Mouse (Mus musculus) heart, embryonic 16.5 days (tissue): ENCODE data around the gene 4930519G04Rik. TPM values are rescaled to one million over a fixed set of nuclear protein-coding genes. Genes with fewer than 3 reads are reported as not detected.
A peak's percentile ranks its signal among the peaks of the same experiment; 100 is the strongest.

Experiments used
- ATAC-seq: fragments of 200-750 bp; cut with Nextera tagmentation; replicated peaks from 2 replicates; pipeline ENCODE4 v1.8.0; 2017; ENCODE audit warnings: moderate number of reproducible peaks; ENCODE audit not compliant: insufficient read depth, low FRiP score; ENCODE audit errors: extremely low read depth
- H3K27ac ChIP-seq: fragments of 300-500 bp; sonication (generic); 2 replicates; pipeline ENCODE4 v1.5.1; 2014; ENCODE audit warnings: mild to moderate bottlenecking, low read length, control low read depth, moderate library complexity
- H3K27me3 ChIP-seq: fragments of 300-500 bp; sonication (generic); 2 replicates; pipeline ENCODE4 v1.6.1; 2014; ENCODE audit warnings: low read length, mixed read lengths; ENCODE audit not compliant: control insufficient read depth, insufficient read depth
- H3K36me3 ChIP-seq: fragments of 300-500 bp; sonication (generic); 2 replicates; pipeline ENCODE4 v1.6.1; 2014; ENCODE audit not compliant: control insufficient read depth, insufficient read depth
- H3K4me1 ChIP-seq: fragments of 300-500 bp; sonication (generic); 2 replicates; pipeline ENCODE4 v1.6.1; 2014; ENCODE audit warnings: low read length, mixed read lengths; ENCODE audit not compliant: control insufficient read depth, insufficient read depth
- H3K4me2 ChIP-seq: fragments of 300-500 bp; sonication (generic); 2 replicates; pipeline ENCODE4 v1.6.1; 2014; ENCODE audit warnings: low read depth, mild to moderate bottlenecking, control low read depth, low read length
- H3K4me3 ChIP-seq: fragments of 300-500 bp; sonication (generic); 2 replicates; pipeline ENCODE4 v1.5.1; 2014; ENCODE audit warnings: mild to moderate bottlenecking, control low read depth, low read length
- H3K9ac ChIP-seq: fragments of 300-500 bp; sonication (generic); 2 replicates; pipeline ENCODE4 v1.6.1; 2014; ENCODE audit warnings: low read length, control low read depth
- H3K9me3 ChIP-seq: fragments of 300-500 bp; sonication (generic); replicated peaks from 2 replicates; pipeline ENCODE4 v1.6.1; 2016; ENCODE audit warnings: low read length; ENCODE audit not compliant: control insufficient read depth
- WGBS: fragments of 180-500 bp; shearing (Covaris S2); extraction: QIAGEN DNeasy Blood & Tissue Kit; methylation state at CpG from one replicate; pipeline ENCODE4 v1.1.7; 2014; 5-methylcytosine and 5-hydroxymethylcytosine counted together
- polyA plus RNA-seq: library from polyadenylated mRNA; unstranded; fragments of >200 nt; fragmentation: Nextera tagmentation; extraction: Ambion mirVana; gene quantifications from 2 replicates; pipeline ENCODE4 v1.2.1, GENCODE M21; 2015

Gene 4930519G04Rik
- polyA plus RNA-seq, 1 experiment from 2014 or later = not detected

DNA sequence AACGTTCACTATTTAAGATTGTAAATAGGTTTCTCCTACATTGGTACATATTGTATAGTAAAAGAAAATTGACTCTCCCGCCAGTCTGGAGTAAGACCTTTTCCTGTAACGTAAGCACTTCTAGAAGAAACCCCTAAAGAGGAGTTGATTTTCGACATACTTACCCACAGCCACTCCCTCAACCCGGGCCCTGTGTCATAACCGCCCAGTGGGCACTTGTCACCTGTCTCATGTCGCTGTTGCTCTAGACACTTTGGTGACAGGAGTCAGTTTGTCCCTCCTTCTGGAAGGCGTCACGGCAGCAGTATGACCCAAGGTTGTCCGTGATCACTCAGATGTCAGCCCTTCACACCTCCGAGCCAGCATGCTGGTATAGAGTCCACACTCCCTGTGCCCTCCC is 29.6 kb downstream of the 4930519G04Rik start:
- no peak overlapping the region for H3K4me2 ChIP-seq
- H3K4me1 ChIP-seq = no peaks in the 10 kb centered on the region
- H3K9ac ChIP-seq = no peak overlapping the region
- no peak overlapping the region for H3K4me3 ChIP-seq
- peaks cover 2% of the 10 kb centered on the region; the same call in 1 of the 2 replicates for H3K27me3 ChIP-seq
- no peaks in the 10 kb centered on the region for H3K36me3 ChIP-seq
- no peak overlapping the region for H3K27ac ChIP-seq
- WGBS = 67% methylated on average over 11 of the region's 11 CpGs
- no peaks in the 10 kb centered on the region for H3K9me3 ChIP-seq
- no peak for ATAC-seq

DNA sequence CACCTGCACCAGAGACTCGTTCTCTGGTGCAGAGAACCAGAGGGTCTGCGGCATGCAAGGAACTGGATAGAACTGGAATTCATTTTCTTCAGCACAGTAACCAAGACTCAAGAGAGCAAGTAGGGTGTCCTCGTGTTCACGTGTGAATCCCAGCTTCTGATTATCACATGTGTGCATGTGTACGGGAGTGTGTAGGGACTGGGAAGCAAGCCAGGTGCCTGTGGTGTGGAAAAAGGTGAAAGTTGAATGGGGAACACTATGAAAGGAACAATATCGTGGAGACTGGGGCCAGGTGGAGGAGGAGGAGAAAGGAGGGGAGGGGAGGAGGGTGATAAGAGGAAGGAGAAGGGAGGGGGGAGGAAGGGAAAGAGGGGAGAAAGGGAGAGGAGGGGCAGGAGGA is 33.3 kb downstream of the 4930519G04Rik start:
- H3K27me3 ChIP-seq = peaks cover 2% of the 10 kb centered on the region; the same call in 1 of the 2 replicates
- no peak overlapping the region for H3K27ac ChIP-seq
- H3K36me3 ChIP-seq = no peaks in the 10 kb centered on the region
- no peaks in the 10 kb centered on the region for H3K9me3 ChIP-seq
- H3K4me3 ChIP-seq = no peak overlapping the region
- 72% methylated on average over 6 of the region's 6 CpGs for WGBS
- H3K4me1 ChIP-seq = no peaks in the 10 kb centered on the region
- no peak overlapping the region for H3K4me2 ChIP-seq
- no peak overlapping the region for H3K9ac ChIP-seq
- ATAC-seq = no peak

DNA sequence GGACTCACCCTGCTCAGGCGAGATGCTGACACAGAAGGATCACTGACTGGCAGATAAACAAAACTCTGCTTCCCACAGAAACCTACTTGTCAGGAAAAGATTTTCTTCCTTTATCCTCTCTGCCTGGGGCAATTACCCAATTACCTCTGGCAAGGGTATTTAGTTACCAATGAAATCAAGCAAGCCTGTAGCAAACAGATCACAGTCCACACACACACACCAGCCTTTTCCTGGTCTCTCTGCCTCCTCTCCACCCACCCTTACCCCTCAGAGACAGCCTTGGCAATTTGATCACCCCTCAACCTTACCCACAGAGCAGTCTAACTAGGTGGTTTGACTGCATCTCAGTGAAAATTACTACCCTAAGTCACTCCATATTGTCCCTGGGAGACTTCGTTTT is 35.5 kb downstream of the 4930519G04Rik start:
- 72% methylated on average over 2 of the region's 2 CpGs for WGBS
- Histone ChIP-seq H3K4me3 (no peak overlapping the region), H3K27me3 (no peaks in the 10 kb centered on the region), H3K9me3 (no peaks in the 10 kb centered on the region), H3K9ac (no peak overlapping the region), H3K4me1 (no peaks in the 10 kb centered on the region), H3K27ac (no peak overlapping the region), H3K36me3 (no peaks in the 10 kb centered on the region), H3K4me2 (no peak overlapping the region)
- ATAC-seq = no peak

DNA sequence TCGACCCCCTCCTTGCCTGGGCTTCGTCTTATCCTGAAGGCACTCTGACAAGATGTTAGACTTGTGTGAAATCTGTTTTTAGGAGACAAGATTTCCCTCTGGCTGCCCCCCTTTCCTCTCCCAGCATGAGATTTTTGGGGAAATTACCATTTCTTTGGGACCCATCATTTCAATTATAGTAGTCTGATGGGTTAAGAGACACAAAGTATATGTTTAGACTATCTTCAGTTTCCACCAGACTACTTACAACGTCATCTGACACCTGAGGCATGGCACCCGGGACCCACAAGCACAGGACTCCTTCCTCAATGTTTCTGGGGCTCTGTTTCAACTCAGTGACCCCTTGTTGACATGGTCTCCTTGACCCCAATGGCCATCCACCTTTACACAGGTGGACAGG is 42.1 kb downstream of the 4930519G04Rik start:
- Histone ChIP-seq H3K36me3 (no peaks in the 10 kb centered on the region), H3K9me3 (no peaks in the 10 kb centered on the region), H3K9ac (no peak overlapping the region), H3K27ac (no peak overlapping the region), H3K4me3 (no peak overlapping the region), H3K4me2 (no peak overlapping the region), H3K4me1 (peaks cover 3% of the 10 kb centered on the region; the same call in 1 of the 2 replicates), H3K27me3 (no peaks in the 10 kb centered on the region)
- no peak for ATAC-seq
- 81% methylated on average over 4 of the region's 4 CpGs for WGBS

DNA sequence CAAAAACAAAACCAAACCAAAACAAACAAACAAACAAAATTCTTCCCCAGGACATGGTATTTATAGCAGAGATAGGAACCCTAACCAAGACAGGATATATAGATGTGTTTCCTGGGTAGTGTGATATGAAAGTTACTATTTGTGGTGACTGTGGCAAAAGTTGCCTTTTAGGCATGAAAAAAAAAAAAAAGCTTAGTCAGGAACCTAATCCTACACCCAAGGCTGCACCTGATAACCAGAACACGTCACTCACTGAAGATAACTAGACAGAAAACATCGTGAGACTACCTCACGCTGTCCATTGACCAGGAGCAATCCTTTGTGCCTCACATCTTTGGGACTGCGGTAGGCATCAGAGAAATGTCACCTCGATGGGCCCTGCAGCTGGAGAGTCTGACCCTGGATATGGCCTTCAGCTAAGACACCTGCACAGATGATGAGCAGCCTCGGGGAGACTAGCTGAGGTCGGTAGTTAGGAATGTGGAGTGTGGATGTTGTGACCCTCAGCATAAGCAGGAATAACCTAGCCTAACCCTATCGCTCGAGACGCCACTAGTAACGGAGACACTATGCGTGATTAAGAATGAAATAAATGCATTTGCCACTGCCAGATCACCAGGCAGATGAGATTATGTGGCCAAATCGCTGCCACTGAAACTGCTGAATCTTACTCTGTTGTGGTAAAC is 43.4 kb downstream of the 4930519G04Rik start, which contains the start of gene Oasl2:
Gene Oasl2, plus strand, starts transcription at position 249 of the 686 bp plus-strand sequence.
- H3K4me2 ChIP-seq = peak within 1 kb of the TSS; percentile 55
- H3K4me1 ChIP-seq = peaks cover 3% of the 10 kb centered on the region; the same call in 1 of the 2 replicates
- H3K4me3 ChIP-seq = peak within 1 kb of the TSS; percentile 42
- H3K36me3 ChIP-seq = no peaks in the 10 kb centered on the region
- peak within 1 kb of the TSS; percentile 40; the same call in 1 of the 2 replicates for H3K27ac ChIP-seq
- peak within 1 kb of the TSS; percentile 53 for H3K9ac ChIP-seq
- WGBS = 45% methylated on average over 13 of the region's 13 CpGs
- no peak for ATAC-seq
- no peaks in the 10 kb centered on the region for H3K9me3 ChIP-seq
- no peaks in the 10 kb centered on the region for H3K27me3 ChIP-seq

DNA sequence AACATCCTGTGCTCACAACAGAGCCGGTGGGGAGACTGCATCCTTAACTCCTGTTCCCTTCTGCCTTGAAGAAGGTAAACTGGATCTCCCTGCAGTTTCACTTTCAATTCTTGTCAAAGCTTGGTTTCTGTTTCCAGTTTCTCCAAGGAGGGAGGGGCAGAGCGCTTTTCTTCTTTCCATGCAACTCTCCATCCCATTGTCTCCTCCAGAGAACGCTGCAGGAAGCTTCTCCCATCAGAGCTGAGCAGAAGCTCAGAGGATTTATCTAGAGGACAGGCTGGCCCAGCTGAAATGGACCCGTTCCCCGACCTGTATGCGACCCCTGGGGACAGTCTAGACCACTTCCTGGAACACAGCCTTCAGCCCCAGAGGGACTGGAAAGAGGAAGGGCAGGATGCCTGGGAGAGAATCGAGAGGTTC is 43.9 kb downstream of the 4930519G04Rik start:
- 14% methylated on average over 7 of the region's 7 CpGs for WGBS
- ATAC-seq = no peak
- H3K4me2 ChIP-seq = peak overlapping the region; percentile 55
- H3K27me3 ChIP-seq = no peaks in the 10 kb centered on the region
- peak overlapping the region; percentile 42 for H3K4me3 ChIP-seq
- peaks cover 3% of the 10 kb centered on the region; the same call in 1 of the 2 replicates for H3K4me1 ChIP-seq
- H3K27ac ChIP-seq = peak overlapping the region; percentile 40; the same call in 1 of the 2 replicates
- H3K36me3 ChIP-seq = no peaks in the 10 kb centered on the region
- H3K9me3 ChIP-seq = no peaks in the 10 kb centered on the region
- peak overlapping the region; percentile 53 for H3K9ac ChIP-seq

DNA sequence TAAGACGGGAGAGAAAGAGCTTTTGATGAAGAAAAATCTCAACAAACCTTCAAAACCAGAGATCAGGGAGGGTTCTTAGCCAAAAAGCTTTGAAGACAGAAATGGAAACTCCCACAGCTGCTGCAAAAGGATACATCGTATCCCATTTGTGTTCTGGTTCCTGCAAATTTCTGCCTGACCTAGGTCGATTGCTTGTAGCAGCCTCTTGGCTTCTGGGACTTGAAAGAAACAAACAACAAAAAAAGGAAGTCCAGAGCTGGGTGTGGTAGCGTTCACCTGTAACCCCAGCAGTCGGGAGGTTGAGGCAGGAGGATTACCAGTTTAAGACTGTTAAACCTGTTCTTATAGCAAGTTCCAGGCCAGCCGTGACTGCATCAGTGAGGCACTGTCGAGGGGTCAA is 45.4 kb downstream of the 4930519G04Rik start:
- WGBS = 74% methylated on average over 7 of the region's 7 CpGs
- H3K4me1 ChIP-seq = peaks cover 3% of the 10 kb centered on the region; the same call in 1 of the 2 replicates
- no peaks in the 10 kb centered on the region for H3K36me3 ChIP-seq
- H3K9me3 ChIP-seq = no peaks in the 10 kb centered on the region
- H3K4me3 ChIP-seq = no peak overlapping the region
- H3K27me3 ChIP-seq = no peaks in the 10 kb centered on the region
- no peak overlapping the region for H3K27ac ChIP-seq
- no peak overlapping the region for H3K9ac ChIP-seq
- H3K4me2 ChIP-seq = no peak overlapping the region
- ATAC-seq = no peak

DNA sequence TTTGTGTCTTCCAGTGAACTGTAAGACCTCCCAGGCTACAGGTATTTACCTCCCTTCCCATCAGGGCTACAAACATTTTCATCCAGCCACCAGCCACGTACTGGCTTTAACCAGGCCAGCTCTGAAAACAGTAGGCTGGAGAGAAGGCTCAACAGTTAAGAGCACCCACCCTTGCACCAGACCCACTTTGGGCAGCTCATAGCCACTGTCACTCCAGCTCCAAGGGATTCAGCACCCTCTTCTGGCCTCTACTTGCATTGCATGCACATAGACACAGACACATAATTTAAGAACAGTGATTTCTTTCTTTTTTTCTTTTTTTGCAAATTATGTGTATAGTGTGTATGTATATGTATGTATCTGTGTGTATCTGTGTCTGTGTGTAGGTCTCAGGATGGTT is 48.9 kb downstream of the 4930519G04Rik start:
- Histone ChIP-seq H3K4me2 (no peak overlapping the region), H3K36me3 (no peaks in the 10 kb centered on the region), H3K27me3 (no peaks in the 10 kb centered on the region), H3K27ac (no peak overlapping the region), H3K9me3 (no peaks in the 10 kb centered on the region), H3K4me1 (no peaks in the 10 kb centered on the region), H3K9ac (no peak overlapping the region), H3K4me3 (no peak overlapping the region)
- ATAC-seq = no peak
- 38% methylated on average over 1 of the region's 1 CpGs for WGBS

DNA sequence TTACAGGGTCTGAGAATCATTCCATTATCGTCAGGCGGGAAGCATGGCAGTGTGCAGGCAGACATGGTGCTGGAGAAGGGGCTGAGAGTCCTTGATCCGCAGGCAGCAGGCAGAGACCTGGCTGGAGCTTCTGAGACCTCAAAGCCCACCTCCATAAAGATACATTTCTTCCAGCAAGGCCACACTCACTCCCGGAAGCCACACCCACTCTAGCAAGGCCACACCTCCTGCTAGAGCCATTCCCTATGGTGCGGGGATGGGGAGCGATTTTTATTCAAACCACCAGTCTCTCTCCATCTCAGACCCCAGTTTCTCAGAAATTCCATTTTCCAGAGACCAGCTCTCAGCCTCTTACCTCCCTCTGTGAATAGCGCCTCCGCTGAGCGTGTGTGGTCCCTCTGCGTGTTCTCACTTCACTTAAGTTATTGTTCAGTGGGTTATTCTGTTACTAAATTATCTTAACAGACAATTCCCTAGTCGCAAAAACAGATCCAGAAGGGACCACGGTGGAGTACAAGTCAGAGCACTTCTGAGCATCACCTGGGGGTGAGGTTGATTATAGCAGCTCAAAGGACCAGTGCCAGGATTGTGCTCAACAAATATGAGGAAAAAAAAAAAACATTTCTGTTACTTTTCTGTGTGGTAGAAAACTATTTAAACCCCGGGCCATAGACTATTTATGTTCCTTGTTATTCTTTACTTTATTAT is 55.3 kb downstream of the 4930519G04Rik start:
- Histone ChIP-seq H3K36me3 (no peaks in the 10 kb centered on the region), H3K4me3 (no peak overlapping the region), H3K4me2 (no peak overlapping the region), H3K9ac (no peak overlapping the region), H3K27me3 (no peaks in the 10 kb centered on the region), H3K4me1 (no peaks in the 10 kb centered on the region), H3K27ac (no peak overlapping the region), H3K9me3 (no peaks in the 10 kb centered on the region)
- ATAC-seq = no peak
- WGBS = 52% methylated on average over 13 of the region's 13 CpGs
